ENCODE assay signal across 8 mouse cellular contexts in the genomic region with DNA sequence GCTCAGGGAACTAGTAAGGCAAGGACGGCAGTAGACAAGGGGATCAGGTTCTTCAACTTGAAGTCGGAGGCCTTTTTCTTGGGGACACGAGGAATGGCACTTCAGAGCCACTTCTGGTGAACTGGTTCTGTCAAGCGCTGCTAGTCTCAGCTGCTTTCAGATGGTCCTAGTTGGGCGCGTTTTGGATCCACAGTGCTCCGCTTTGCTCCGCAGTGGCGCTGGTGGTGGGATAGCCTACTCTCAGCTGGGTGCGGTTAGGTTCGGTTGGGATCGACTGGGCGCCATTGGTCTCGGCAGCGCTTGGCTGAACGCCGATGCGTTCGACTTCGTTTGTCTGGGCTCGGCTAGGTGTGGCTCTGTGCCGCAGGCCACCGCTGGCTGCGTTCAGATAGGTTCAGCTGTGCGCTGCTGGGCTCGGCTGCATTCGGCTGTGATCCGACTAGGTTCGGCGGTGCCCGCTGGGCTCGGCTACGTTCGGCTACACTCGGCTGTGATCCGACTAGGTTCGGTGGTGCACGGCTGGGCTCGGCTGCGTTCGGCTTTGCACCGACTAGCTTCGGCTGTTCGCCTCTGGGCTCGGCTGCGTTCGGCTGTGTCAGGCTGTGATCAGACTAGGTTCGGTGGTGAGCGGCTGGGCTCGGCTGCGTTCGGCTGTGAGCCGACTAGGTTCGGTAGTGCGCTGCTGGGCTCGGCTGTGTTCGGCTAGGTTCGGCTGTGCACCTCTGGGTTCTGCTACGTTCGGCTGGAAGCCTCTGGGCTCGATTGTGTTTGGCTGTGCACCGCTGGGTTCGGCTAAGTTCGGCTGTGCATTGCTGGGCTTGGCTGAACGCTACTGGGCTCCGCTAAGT. TPM values are rescaled to one million over a fixed set of nuclear protein-coding genes. Genes with fewer than 3 reads are reported as not detected.
DNase-seq lines count a peak whose midpoint lies in the region; ATAC-seq lines count a peak whose summit lies in the region.

No protein-coding gene starts in this region.

- peak; percentile 89 to 91 for DNase-seq in B cell, adult 2 months
- peak; percentile 97 for DNase-seq in brain, adult 2 months (ENCODE audit: low read depth, low spot score)
- DNase-seq in liver, embryonic 11.5 days (ENCODE audit: low spot score) = peak; percentile 86
- DNase-seq in naive thymus-derived CD4-positive, alpha-beta T cell, adult 2 months (ENCODE audit: low read depth) = peak; percentile 96

- ATAC-seq in erythroblast, adult 5-6 weeks (replicated peaks; ENCODE audit: low FRiP score, poor library complexity, severe bottlenecking) = peak; percentile 84
- ATAC-seq in heart, embryonic 11.5 days (replicated peaks; ENCODE audit: insufficient number of reproducible peaks, low FRiP score, low TSS enrichment) = peak; percentile 88
- peak; percentile 95 for ATAC-seq in kidney, embryonic 16.5 days (ENCODE audit: low FRiP score, low TSS enrichment)
- ATAC-seq in liver, embryonic 11.5 days (replicated peaks; ENCODE audit: low FRiP score) = peak; percentile 88
- peak; percentile 91 for ATAC-seq in stomach, embryonic 14.5 days (ENCODE audit: insufficient number of reproducible peaks, insufficient read depth, low FRiP score, low read depth)

- peak overlapping the region; percentile 79 for H3K9ac ChIP-seq in heart, embryonic 11.5 days (ENCODE audit: low read depth, low read length)
- H3K9ac ChIP-seq in kidney, embryonic 16.5 days (replicated peaks; ENCODE audit: low read length) = peak overlapping the region; percentile 72
- H3K9ac ChIP-seq in liver, embryonic 11.5 days (ENCODE audit: low read depth, low read length) = peak overlapping the region; percentile 80
- peak overlapping the region; percentile 40 for H3K9ac ChIP-seq in stomach, embryonic 14.5 days (replicated peaks; ENCODE audit: low read depth, low read length)

- H3K9me3 ChIP-seq in heart, embryonic 11.5 days (replicated peaks; ENCODE audit: control insufficient read depth, low read length) = no peaks in the 10 kb centered on the region
- H3K9me3 ChIP-seq in kidney, embryonic 16.5 days (ENCODE audit: low read length) = no peaks in the 10 kb centered on the region
- no peaks in the 10 kb centered on the region for H3K9me3 ChIP-seq in liver, embryonic 11.5 days (ENCODE audit: control insufficient read depth, low read length)
- no peaks in the 10 kb centered on the region for H3K9me3 ChIP-seq in stomach, embryonic 14.5 days (ENCODE audit: control insufficient read depth, low read depth, low read length)

- no peaks in the 10 kb centered on the region; the same call in 1 of the 2 replicates for H3K27me3 ChIP-seq in heart, embryonic 11.5 days (ENCODE audit: control insufficient read depth, insufficient read depth, low read length)
- 0 out of 2 replicates have a peak, but pooled peaks cover 4% of the 10 kb centered on the region for H3K27me3 ChIP-seq in kidney, embryonic 16.5 days (ENCODE audit: insufficient read depth, low read length)
- no peaks in the 10 kb centered on the region for H3K27me3 ChIP-seq in liver, embryonic 11.5 days (replicated peaks; ENCODE audit: control insufficient read depth, insufficient read depth, low read length)
- H3K27me3 ChIP-seq in stomach, embryonic 14.5 days (ENCODE audit: control insufficient read depth, insufficient read depth, low read length) = no peaks in the 10 kb centered on the region

- 21% methylated on average over 66 of the region's 66 CpGs for WGBS in heart, embryonic 11.5 days (ENCODE audit: insufficient replicate concordance)
- 23% methylated on average over 64 of the region's 66 CpGs for WGBS in kidney, embryonic 16.5 days
- 12% methylated on average over 66 of the region's 66 CpGs for WGBS in liver, embryonic 11.5 days
- WGBS in stomach, embryonic 14.5 days = 21% methylated on average over 66 of the region's 66 CpGs

- H3K4me1 ChIP-seq in heart, embryonic 11.5 days (ENCODE audit: control insufficient read depth, insufficient read depth, low read length) = no peaks in the 10 kb centered on the region
- H3K4me1 ChIP-seq in kidney, embryonic 16.5 days (ENCODE audit: insufficient read depth, low read length) = peaks cover 3% of the 10 kb centered on the region; the same call in 1 of the 2 replicates
- H3K4me1 ChIP-seq in liver, embryonic 11.5 days (replicated peaks; ENCODE audit: control insufficient read depth, insufficient read depth, low read length) = no peaks in the 10 kb centered on the region
- no peaks in the 10 kb centered on the region for H3K4me1 ChIP-seq in stomach, embryonic 14.5 days (ENCODE audit: control insufficient read depth, insufficient read depth, low read length)

- H3K36me3 ChIP-seq in heart, embryonic 11.5 days (ENCODE audit: control insufficient read depth, insufficient read depth, low read length) = no peaks in the 10 kb centered on the region
- 0 out of 2 replicates have a peak, but pooled peaks cover 3% of the 10 kb centered on the region for H3K36me3 ChIP-seq in kidney, embryonic 16.5 days (ENCODE audit: insufficient read depth, low read length)
- H3K36me3 ChIP-seq in liver, embryonic 11.5 days (ENCODE audit: control insufficient read depth, insufficient read depth, low read length) = no peaks in the 10 kb centered on the region
- H3K36me3 ChIP-seq in stomach, embryonic 14.5 days (ENCODE audit: control insufficient read depth, insufficient read depth, low read length) = no peaks in the 10 kb centered on the region

- peak overlapping the region; percentile 95 for H3K27ac ChIP-seq in heart, embryonic 11.5 days (ENCODE audit: low read depth, low read length)
- H3K27ac ChIP-seq in kidney, embryonic 16.5 days (ENCODE audit: low read length) = peak overlapping the region; percentile 92
- H3K27ac ChIP-seq in liver, embryonic 11.5 days (ENCODE audit: low read depth, low read length) = peak overlapping the region; percentile 89
- H3K27ac ChIP-seq in stomach, embryonic 14.5 days (ENCODE audit: low read length) = peak overlapping the region; percentile 96

- H3K4me3 ChIP-seq in heart, embryonic 11.5 days (ENCODE audit: low read depth, low read length) = peak overlapping the region; percentile 59
- peak overlapping the region; percentile 64 for H3K4me3 ChIP-seq in kidney, embryonic 16.5 days (ENCODE audit: low read length)
- H3K4me3 ChIP-seq in liver, embryonic 11.5 days (ENCODE audit: low read depth, low read length) = peak overlapping the region; percentile 62
- H3K4me3 ChIP-seq in stomach, embryonic 14.5 days (ENCODE audit: low read depth, low read length) = peak overlapping the region; percentile 52

- H3K4me2 ChIP-seq in heart, embryonic 11.5 days = peak overlapping the region; percentile 63
- H3K4me2 ChIP-seq in kidney, embryonic 16.5 days (replicated peaks; ENCODE audit: low read depth, low read length) = peak overlapping the region; percentile 56
- H3K4me2 ChIP-seq in liver, embryonic 11.5 days = peak overlapping the region; percentile 62
- H3K4me2 ChIP-seq in stomach, embryonic 14.5 days (replicated peaks; ENCODE audit: low read depth, low read length) = peak overlapping the region; percentile 46

RNA-seq across cellular contexts. Expression of a gene that starts 0.8 kb away (rescaled TPM):
- total RNA-seq in erythroblast, adult 5-6 weeks (2015; ENCODE audit: low replicate concordance) = 5.2 and 6.9 TPM in 2 replicates
- 5.9 and 9.6 TPM in 2 replicates for total RNA-seq in erythroblast, adult 5-6 weeks (2017; ENCODE audit: low replicate concordance)
- polyA plus RNA-seq in heart, embryonic 11.5 days (2014; fragmentation: Nextera tagmentation; extraction: Ambion mirVana) = 17.9 and 18.3 TPM in 2 replicates
- polyA plus RNA-seq in kidney, embryonic 16.5 days (2015; fragmentation: Nextera tagmentation; extraction: Ambion mirVana) = 24.2 and 24.5 TPM in 2 replicates
- 23.1 and 24.4 TPM in 2 replicates for polyA plus RNA-seq in liver, embryonic 11.5 days (2014; fragmentation: Nextera tagmentation; extraction: Ambion mirVana)
- polyA plus RNA-seq in stomach, embryonic 14.5 days (2014; fragmentation: Nextera tagmentation; extraction: Ambion mirVana) = 24.7 and 26.0 TPM in 2 replicates

RNA-seq across cellular contexts. Expression of a gene that starts 46.1 kb away (rescaled TPM):
- 0.63 and 3.3 TPM in 2 replicates for total RNA-seq in erythroblast, adult 5-6 weeks (2015; ENCODE audit: low replicate concordance)
- 0.14 and 0.34 TPM in 2 replicates for total RNA-seq in erythroblast, adult 5-6 weeks (2017; ENCODE audit: low replicate concordance)
- polyA plus RNA-seq in heart, embryonic 11.5 days (2014; fragmentation: Nextera tagmentation; extraction: Ambion mirVana) = 10.4 and 11.4 TPM in 2 replicates
- 16.0 and 16.3 TPM in 2 replicates for polyA plus RNA-seq in kidney, embryonic 16.5 days (2015; fragmentation: Nextera tagmentation; extraction: Ambion mirVana)
- polyA plus RNA-seq in liver, embryonic 11.5 days (2014; fragmentation: Nextera tagmentation; extraction: Ambion mirVana) = 4.1 and 6.8 TPM in 2 replicates
- 14.3 and 16.8 TPM in 2 replicates for polyA plus RNA-seq in stomach, embryonic 14.5 days (2014; fragmentation: Nextera tagmentation; extraction: Ambion mirVana)

Comparison
In these comparisons a context has a peak if more than half of its experiments do, and no peak if none do; other contexts are left out.
1. Peak in every context shown above with its lines: DNase-seq, ATAC-seq, H3K4me3 ChIP-seq and H3K27ac ChIP-seq.